25 mouse cellular contexts compared by ENCODE assay signal in the genomic region with DNA sequence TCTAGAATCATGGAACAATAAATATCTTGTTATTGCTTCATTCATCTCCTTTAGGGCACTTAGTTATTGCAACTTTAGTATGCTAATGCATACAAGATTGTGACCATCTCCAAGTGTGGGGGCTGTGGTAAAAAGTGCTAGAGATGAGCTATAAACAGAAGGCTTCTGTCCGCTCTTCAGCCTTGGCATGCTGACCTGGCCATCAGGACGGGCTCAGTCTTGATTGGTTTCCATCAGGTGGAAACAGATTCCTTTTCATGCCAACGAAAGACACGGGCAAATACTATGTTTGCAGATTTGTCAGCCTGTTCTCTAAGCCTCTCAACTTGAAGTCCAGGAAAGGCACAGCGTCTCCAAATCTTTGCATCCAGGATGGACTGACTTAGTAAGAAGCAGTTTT.
"Had no signal": no experiment of that assay in that cellular context is flagged by ENCODE, and none has a peak within 500 bp of the region (broad histone marks: within the 10 kb centered on the region; RNA-seq: fewer than 3 reads in every experiment).

No protein-coding gene starts in this region.

- H3K27me3 ChIP-seq: heart, embryonic 12.5 days; hindbrain, embryonic 12.5 days; kidney, embryonic 15.5 days; limb, embryonic 12.5 days had no signal

- H3K9ac ChIP-seq: heart, embryonic 12.5 days; hindbrain, embryonic 12.5 days; hindbrain, embryonic 14.5 days; kidney, embryonic 15.5 days; limb, embryonic 12.5 days had no signal

- H3K27ac ChIP-seq: gastrocnemius, adult 2 months; heart, embryonic 10.5 days; hindbrain, embryonic 10.5 days; hindbrain, embryonic 12.5 days; hindbrain, embryonic 14.5 days; kidney, embryonic 15.5 days; layer of hippocampus, adult 2 months; left cerebral cortex, adult 2 months; limb, embryonic 10.5 days; limb, embryonic 12.5 days had no signal

- DNase-seq: gastrocnemius, adult 2 months; gastrocnemius, postnatal 10 days; gastrocnemius, postnatal 25 days; heart, adult 18-20 months; heart, postnatal 10 days; heart, postnatal 4 days; kidney, adult 18-20 months; kidney, adult 9 months; kidney, postnatal 25 days; kidney, postnatal 4 days; liver had no signal

- H3K4me2 ChIP-seq: heart, embryonic 12.5 days; hindbrain, embryonic 12.5 days; hindbrain, embryonic 14.5 days; kidney, embryonic 15.5 days; limb, embryonic 12.5 days; liver, embryonic 11.5 days had no signal

- H3K4me3 ChIP-seq: gastrocnemius, adult 2 months; heart, embryonic 10.5 days; heart, embryonic 12.5 days; hindbrain, embryonic 10.5 days; hindbrain, embryonic 12.5 days; kidney, embryonic 15.5 days; layer of hippocampus, adult 2 months; left cerebral cortex, adult 2 months; limb, embryonic 10.5 days; limb, embryonic 12.5 days had no signal

- ATAC-seq: hindbrain, embryonic 16.5 days; inflammation-experienced regulatory T-cells, adult 6 months; intestine, postnatal 0 days had no signal

- H3K9me3 ChIP-seq: heart, embryonic 10.5 days; heart, embryonic 12.5 days; hindbrain, embryonic 10.5 days; hindbrain, embryonic 12.5 days; kidney, embryonic 15.5 days; limb, embryonic 10.5 days had no signal
